Mouse (Mus musculus) cerebellum, postnatal 25 days (tissue): ENCODE measurements around the gene Cdh13.

Experiments
- DNase-seq, 2 experiments: peaks; one replicate each; pipeline ENCODE4 v3.0.0; 2021; ENCODE audit warnings: mixed read lengths in 2 of 2

Cdh13 gene

DNA sequence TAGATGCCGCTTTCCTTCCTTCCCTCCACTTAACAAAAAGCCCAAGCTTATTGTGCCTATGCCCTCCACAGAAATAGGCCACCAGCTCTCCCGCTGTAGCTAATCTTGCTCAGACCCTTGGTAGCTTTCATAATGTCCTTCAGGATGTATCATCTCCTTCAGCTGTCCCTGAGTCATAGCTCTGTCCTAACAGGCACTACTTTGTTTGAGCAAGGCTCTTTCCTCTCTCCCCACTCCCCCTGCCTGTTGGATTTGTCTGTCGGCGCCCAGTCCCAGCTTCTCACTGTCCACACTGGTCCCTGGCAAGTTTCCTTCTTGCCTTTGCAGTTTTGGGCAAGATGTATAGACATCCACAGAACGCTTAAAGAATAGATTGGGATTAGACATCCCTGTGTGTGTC is 100.8 kb downstream of the Cdh13 start:
- DNase-seq, result no peak

DNA sequence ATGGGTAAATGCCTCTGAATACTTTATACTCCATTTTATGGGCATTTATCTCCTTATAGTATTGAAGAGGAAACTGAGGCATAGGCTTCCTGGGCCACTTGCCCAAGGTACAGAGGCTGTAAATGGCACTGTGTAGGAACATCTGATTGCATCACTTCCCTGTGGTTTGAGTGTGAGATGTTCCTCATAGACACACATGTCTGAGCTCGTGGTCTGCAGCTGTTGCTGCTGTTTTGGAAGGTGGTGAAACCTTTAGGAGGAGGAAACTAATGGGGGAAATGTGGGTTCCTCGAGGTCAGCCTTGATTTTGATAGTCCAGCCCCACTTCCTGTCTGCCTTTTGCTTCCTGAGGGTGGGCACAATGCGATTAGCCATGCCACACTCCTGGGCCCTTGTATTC is 105.9 kb downstream of the Cdh13 start:
- DNase-seq, result no peak

DNA sequence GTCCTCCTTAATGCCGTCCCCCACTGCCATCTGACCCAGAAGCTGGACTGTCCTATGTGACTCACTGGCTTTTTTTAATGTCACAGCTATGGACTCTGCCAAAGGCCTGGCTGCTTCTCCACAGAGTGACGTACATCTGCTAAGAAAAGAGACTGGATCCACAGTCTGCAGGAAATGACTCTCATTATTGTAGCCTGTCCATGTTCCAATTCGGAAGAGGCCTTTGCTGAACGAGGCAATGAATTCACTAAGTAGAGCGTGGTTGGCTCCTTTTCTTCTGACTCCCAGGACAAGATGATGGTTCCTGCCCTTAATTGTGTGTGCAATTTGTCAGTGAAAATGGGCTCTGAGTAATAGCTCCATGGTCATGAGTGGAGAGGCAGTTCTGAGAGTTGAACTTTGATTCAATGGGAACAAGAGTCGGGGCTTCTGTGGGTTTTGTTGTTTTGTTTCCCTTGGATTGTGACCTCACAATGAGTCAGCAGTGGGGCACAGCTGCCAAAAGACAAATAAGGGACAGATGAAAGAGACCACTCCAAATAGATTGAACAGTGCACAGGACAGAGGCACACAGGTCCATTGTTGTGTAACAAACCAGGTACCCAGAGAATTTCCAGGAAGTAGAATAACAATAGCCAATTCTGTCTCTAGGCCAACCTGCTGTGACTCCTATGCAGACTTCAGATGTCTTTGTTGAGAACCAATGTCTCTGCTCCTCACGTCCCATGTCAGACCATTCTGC is 110.5 kb downstream of the Cdh13 start:
- peak; percentile 22 to 55 for DNase-seq

DNA sequence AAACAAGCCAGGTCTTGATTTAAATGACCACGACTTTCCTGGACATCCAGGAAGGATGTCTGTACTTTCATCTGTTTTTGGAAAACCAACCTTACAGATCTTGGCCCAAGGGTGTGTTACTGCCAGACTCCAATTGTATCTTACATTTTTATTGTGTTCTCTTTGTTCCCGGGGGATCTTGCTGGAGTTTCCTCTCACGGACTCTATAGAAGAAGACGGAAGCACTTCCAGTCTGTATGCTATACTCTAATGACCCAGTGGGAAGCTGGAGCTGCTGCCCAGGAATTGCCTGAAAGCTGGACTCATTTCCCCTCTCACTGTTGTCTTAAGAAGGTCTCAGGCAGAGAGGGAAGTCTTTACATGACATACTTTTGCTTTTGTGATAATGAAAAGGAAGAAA is 111.6 kb downstream of the Cdh13 start:
- no peak for DNase-seq

DNA sequence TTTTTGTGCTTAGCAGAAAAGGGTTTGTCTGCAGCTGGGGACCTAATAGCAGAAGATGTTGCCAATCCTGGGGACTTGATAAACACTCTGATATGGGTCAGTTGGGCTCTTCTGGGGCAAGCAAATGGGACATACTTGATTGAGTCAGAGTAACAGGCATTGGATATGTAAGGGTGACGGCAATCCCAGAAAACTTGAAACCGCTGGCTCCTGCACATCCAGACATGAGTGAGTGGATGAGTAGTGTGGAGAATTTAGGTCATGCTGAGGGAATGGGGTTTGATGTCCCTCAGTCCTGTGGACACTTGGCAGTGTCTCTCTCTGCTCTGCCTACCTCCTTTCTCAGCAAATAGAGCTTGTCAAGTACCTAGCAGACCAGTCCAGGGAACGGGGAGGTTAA is 121.3 kb downstream of the Cdh13 start:
- DNase-seq, result no peak

DNA sequence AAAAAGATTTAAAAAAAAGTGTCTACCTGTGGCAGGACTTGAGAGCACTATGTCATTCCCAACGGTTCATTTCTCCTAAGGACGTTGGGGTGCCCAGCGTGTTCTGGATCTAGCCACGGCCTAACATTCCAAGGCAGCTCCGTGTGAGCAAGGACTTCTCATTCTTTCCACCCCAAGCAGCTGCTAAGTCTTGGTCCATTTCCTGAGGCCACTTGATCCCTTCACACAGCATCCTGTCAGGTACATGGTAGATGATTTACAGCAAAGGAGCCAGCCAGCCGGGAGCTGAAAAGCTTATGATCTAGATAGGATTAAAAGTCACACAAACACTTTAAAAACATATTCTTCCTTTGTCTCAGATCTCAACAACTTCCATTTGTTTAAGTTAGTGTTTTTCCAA is 123.8 kb downstream of the Cdh13 start:
- DNase-seq, result no peak

DNA sequence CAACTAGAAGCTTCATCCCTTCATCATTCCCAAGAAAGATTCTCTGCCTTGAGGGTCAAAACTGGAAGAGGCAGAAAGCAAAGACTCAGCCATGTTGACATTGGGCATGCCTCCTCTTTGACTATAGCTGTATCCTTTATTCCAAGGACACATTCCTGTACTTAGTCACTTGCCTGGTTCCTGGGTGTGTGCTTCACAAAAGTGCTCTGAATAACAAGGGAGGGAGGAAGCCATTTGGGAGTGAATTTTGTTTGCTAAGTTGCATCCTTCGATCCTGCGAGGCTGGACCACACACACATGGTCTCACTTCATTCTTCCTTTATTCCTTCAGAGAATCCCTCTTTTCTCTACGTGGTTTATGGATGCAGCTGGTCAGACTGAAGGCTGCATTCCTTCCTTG is 125.9 kb downstream of the Cdh13 start:
- no peak for DNase-seq

DNA sequence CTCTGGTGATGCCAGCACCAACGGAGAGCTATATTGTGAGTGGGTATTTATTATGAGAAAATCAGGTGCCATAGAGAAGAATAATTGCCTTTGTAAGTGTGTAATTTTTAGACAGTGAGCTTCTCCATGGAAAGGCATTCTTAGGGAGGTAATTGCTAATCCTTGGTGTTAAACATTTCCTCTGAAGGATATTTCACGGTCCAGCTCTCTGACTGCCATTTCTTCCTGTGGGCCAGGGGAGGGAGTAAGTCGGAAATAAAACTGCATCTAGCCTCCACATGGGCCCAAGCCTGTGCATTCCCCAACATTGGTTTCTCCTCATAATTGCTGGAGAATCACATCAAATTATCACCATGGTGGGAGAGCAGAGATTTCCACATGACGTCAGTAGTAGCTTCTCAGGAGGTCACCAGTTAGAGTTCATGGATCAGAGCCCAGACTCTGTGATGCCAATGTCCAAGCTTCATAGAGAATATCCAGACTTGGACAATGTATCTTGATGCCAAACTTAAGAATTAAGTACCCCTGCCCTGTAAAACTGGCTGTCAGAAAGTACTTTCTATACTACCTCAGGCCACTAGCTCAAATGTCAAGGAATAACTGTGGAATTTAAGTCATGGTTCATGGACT is 126.9 kb downstream of the Cdh13 start:
- no peak for DNase-seq

DNA sequence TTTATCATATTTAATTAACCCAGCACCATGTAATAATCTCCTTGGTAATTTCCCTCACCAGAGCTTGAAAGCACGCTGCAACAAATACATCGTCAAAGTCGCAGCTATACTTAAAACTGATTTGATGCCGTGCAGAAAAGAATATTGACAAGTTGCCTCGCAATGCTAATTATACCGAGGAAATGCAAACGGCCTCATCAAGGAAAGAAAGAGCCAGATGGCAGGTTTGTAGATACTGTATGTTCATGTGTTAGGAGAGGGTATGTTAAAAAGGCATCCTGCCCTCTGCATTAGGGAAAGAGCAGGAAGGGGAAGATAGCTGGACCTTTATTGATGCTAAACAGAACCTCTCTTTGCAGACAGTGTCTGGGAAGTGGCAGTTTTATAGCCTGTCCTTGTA is 132.1 kb downstream of the Cdh13 start:
- no peak for DNase-seq

DNA sequence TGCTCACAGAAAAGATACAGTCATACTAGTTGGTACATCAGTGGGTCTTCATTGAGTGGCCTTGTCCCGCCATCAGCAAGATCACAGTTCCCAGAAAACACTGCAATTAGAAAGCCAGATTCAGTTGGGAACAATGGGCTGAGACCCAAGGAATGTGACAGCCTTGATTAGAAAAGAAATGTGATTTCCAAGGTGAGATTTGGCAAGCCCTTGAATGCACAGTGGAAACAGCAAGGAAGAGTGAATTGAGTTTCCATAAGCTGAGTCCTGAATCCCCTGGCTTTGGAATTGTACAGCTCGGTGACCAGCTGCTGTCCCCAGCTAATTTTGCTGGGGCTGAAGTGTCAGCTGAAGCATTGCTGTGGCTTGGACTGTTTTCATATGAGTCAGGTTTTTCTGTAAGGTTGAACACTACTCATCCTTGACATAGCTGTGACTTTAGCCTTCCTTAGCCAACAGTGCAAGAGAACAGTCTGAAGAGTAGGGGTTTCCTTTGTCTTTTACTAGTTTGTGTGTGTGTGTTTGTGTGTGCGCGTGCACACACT is 133.3 kb downstream of the Cdh13 start:
- no peak for DNase-seq

DNA sequence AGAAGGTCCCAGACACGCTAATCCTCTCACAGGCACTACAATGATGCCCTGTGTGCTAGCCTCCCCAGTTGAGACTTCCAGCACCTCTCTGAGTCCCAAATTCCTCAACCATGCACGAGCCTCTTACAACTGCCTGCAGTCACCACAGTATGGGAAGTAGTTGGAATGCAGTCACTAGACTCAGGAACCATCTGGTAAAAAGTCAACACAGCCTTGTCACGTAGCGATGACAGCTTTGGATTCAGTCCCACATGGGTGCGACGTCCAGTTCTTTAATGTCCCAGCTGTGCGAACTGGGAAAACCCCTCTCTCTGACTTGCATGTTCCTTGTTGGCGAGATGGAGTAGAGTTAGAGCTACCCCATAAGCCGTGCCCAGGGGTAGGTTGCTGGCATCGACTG is 139.1 kb downstream of the Cdh13 start:
- no peak for DNase-seq

DNA sequence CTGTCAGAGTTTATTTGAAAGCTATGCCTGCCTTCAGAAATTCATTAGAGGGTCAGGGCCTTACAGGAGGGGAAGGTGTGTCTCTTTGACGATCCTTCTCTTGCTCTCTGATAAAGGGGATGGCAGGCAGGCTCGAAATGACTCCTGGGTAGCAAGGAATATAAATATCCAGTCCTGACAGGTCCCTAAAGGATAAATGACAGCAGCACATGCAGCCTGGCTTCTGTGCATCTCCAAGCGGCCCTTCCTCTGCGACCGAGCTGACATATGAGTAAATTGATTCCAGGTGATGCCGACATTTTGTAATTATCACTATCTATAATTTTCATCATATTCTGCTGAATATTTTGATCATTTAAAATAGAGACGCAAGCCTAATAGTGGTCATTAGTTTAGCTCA is 145.4 kb downstream of the Cdh13 start:
- no peak for DNase-seq

DNA sequence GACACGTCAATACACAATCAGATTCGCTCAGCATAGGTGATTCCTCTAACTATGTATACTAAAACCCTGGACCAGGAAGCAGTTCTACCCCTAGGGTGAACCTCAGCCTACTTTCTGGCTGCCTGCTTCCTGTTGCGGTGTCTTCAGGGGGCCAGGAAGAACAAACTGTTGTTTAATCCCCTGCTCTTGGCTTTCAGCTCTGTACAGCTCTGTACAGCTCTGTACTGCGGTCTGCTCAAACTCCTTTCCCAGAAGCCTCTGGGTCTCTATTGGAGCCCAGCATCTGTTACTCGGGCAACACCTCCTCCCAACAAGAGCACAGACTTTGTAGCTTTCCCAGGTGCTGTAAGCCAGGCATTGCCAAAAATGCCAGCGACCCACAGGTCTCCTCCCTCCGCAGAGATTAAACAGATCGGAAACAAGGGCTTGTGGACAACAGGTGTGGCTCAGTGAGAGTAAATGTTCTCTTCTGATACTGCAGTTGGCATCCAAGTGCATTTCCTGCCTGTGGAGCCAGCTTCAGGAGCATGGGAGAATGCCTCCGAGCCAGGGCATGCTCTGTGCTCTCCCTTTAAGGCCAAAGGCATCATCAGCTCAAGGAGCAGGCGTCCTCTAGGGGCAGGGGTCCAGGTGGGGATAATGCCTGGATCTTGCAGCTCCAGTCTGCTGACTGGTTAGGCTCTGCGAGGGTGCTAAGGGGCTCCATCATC is 148.4 kb downstream of the Cdh13 start:
- peak; percentile 15 for DNase-seq

DNA sequence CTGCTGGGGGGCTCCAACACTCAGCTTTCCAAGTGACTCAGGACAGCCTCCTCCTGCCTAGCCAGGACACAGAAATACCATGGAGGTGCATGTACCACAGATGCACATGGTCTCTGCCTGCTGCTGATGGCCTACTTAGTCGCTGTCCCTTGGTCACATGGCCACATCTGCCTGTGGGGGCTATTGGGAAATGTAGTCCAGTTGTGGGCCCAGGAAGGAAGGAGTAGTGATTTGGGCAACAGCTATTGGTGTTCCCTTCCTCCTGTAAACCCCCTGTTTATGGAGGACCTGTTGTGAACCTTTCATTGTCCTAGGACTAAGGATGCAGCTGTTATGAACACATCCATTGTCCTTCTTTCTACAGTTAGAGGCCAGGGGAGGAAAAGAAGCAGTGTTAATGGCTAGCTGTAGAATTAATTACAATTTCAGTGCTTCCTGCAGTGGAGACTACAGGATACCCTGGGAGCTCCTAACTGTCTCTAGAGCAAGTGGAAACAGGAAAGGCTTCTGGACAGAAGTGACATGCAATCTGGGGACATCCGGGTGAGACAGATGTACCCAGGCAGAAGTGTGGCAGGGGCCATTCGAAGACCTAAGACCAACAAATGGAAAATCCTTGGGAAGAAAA is 150.1 kb downstream of the Cdh13 start:
- no peak for DNase-seq

DNA sequence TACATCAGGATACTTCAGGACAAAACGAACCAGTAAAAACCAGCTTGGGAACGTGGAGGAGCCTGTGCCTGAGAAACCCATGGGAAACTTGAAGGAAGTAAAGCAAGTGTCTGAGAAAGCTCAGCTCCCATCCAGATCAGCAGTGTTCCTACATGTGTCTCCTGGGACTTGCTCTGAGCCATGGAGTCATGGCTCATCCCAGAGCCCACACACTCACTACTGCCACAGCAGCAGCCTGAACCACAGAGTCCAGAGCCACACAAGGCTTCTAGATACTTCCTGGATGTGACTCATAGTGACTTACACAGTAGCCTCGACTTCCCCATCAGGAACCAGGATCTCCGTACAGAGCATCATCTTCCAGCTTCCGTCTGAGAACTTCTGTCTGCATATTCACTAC is 153.2 kb downstream of the Cdh13 start:
- no peak for DNase-seq

DNA sequence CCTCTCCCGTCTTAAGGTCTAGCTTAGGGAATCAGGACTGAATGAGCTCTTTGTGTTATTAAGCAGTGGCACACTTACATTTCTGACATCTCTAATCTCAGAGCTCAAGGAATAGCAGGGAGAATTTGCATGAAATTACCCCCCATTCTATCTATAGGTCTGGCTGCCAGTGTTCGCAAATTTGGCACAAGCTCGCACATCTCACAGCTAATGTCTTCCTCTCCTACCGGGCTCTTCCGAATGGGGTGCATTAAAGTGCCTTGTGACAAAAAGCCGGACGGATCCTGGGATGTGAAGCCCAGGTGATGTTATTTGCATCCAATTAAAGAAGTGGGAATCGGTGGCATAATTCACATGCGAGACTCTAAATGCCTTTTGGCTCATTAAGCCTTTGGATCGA is 153.6 kb downstream of the Cdh13 start:
- DNase-seq, result peak in 1 of 2 experiments; percentile 5

DNA sequence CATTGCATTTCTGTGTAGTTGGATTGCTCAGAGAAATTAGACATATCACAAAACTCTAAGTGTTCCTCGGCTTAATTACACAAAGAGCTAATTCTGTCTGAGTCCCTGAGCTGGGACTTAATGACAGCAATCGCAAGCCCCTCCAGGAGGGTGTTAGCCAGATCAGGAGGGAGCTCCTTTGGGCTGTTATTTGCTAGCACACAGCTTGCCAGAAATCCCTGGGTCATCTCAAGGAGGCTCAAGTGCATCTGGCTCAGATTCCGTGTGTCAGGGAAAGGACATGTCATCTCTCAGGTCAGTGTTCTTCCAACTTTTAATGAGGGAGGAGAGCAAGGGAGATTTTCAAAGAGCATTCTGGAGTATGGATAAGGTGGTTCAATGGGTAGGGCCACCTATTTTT is 154.3 kb downstream of the Cdh13 start:
- DNase-seq, result no peak

DNA sequence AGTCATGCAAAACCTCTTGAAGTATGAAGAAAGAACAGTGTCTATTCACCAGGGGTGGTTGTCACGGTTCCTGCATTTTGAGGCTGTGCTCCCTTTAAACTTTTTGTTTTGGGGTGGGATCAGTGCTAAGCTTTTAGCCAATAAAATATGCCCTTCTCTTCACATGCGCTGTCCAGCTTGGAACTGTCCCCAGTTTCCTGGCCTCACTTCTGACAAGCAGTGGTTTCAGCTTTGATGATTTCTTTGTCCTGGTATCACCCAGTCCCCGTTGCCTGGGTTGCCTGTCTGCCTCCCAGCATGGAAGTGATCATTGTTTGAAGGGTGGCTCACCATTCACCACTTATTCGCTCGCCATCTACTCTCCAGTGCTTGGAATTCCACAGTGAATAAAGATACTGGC is 156.3 kb downstream of the Cdh13 start:
- no peak for DNase-seq

DNA sequence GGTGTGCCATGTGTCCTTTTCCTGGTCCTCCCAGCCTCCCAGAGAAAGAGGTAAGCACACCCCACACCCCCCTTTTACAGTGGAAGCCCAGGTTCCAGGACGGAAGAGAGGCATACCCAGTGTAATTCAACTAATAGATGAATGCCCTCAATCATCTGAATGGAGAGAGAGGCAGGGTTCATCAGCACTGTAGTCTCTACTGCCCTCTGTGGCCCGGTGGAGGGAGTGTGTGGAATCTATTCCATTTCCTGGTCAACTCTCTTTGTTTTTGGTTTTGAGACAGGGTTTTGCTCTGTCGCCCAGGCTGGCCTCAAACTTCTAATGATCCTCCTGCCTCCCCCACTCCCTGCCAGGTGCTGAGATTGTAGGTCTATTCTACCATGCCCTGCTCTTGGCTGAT is 159.8 kb downstream of the Cdh13 start:
- DNase-seq, result peak in 1 of 2 experiments; percentile 51

DNA sequence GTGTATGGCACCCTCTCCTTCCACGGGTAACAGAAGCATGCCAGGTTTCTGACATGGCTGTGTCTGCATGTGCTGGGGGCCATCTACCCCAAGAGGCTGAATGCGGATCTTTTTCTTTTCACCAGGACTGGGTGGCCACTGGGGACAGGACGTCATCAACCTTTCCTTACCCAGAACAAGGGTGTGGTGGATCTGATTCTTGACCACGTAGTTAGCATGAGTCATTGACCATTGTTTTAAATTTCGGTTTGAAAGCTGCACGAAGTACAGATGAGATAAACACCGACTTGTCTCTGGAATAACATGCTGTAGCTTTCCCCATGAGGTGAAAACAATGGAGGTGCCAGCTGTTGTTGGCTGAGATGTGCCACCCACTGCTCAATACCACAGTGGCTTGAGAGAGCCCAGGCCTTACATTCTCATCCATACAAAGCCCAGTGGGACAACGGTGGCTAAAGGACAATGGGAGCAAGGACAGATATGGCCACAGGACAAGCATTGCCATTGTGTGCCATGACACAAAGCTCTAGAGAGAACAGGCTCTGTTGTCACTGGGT is 161.2 kb downstream of the Cdh13 start:
- DNase-seq, result no peak

DNA sequence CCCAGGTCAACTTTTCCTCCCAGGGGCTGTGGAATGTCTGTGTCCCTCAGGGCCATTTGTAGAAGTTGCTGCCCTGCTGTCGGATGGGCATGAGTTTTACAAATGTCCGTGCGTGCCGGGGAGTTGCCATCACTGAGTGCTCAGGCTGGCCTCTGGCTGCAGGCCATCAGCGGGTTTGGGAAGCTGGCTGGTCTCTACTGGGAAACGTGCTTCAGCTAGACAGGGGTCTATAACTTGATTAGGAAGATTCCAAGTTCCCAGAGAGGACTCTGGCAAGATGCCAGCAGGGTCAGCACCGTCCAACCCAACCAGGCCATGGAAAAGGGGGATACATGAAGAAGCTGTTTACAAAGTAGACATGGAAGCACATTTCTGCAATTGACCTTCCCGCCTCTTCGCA is 163.0 kb downstream of the Cdh13 start:
- DNase-seq, result peak; percentile 10 to 13

DNA sequence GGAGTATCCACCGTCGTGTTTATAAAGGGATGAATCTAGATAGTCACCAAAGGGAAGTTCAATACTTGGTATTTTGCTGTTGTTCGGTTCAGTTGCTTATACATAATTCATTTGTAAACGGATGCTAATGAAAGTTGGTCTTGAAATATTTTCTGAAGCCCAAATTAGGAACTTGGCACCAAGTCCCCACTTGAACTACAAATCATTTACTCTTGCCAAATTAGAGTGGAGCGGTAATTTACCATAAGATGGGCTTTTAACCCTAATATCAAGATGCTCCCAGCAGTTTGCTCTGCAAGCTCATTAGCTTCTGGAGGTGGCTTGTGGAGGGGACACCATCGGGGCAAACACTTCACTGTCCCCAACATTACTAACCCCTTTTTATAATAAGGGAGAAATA is 164.5 kb downstream of the Cdh13 start:
- DNase-seq, result no peak

DNA sequence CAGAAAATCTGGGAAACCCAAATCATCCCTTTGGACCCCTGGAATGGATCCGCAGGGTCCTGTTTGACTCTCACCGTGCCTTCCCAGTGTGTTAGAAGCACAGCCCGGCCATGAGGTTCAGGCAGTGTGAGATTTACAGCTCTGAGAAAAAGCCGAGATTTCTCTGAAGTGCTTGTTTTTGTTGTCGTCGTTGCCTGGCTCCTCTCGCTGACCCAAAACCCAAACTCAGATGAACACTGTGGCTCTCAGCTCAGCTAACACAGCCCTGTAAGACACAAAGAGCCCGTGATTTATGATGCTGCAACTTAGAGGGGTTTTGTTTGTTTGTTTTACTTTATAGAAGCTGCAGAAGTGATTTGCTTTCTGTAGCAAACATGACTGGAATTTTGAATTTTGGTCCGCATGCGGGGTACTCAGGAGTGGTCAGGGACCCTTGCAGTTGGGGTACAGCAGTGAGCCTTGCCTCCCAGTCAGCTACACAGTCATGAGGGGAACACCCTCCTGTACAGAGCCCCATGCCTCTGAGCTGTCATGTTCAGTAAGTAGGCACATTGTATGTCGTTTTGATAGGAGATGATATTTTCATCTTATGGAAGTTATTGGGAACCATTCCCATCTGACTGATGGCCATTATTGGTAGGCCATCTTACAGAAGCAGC is 169.0 kb downstream of the Cdh13 start:
- no peak for DNase-seq
